Mouse (Mus musculus): ENCODE data around the gene 4931417E11Rik. TPM values are rescaled to one million over a fixed set of nuclear protein-coding genes. Genes with fewer than 3 reads are reported as not detected.

Gene 4931417E11Rik
- polyA plus RNA-seq, 1 experiment from 2014 or later, result not detected

Other genes with a start within 250 kb of the 4931417E11Rik start
- gene Dnah6, start 248.0 kb downstream of the 4931417E11Rik start, polyA plus RNA-seq (2016; fragmentation: Nextera tagmentation; extraction: Ambion mirVana), result 0.12 and 0.15 TPM in 2 replicates
- gene Suclg1, start 221.3 kb downstream of the 4931417E11Rik start, polyA plus RNA-seq (2016; fragmentation: Nextera tagmentation; extraction: Ambion mirVana), result 133 and 136 TPM in 2 replicates